In genomic region chr5:119169274-119169673, GRCm38 (mm10) we compare ENCODE assay signal across 24 mouse cellular contexts.
"Had no signal": no experiment of that assay in that cellular context is flagged by ENCODE, and none has a peak within 500 bp of the region (broad histone marks: within the 10 kb centered on the region; RNA-seq: fewer than 3 reads in every experiment).

No protein-coding gene starts in this region.

- H3K4me3 ChIP-seq: heart, embryonic 10.5 days; heart, embryonic 12.5 days; hindbrain, embryonic 13.5 days; hindbrain, embryonic 15.5 days; kidney, embryonic 15.5 days; limb, embryonic 13.5 days; limb, embryonic 15.5 days; liver, embryonic 12.5 days had no signal

- H3K36me3 ChIP-seq: heart, embryonic 10.5 days; heart, embryonic 12.5 days; hindbrain, embryonic 13.5 days; hindbrain, embryonic 15.5 days; kidney, embryonic 15.5 days; limb, embryonic 13.5 days; limb, embryonic 15.5 days; liver, embryonic 12.5 days had no signal

- H3K9me3 ChIP-seq: heart, embryonic 10.5 days; heart, embryonic 12.5 days; hindbrain, embryonic 13.5 days; hindbrain, embryonic 15.5 days; kidney, embryonic 15.5 days; limb, embryonic 13.5 days; limb, embryonic 15.5 days had no signal

- H3K4me1 ChIP-seq: heart, embryonic 10.5 days; hindbrain, embryonic 13.5 days; hindbrain, embryonic 15.5 days; kidney, embryonic 15.5 days; limb, embryonic 13.5 days; liver, embryonic 12.5 days had no signal

- ATAC-seq: hindbrain, postnatal 0 days; intestine, embryonic 16.5 days; liver, embryonic 12.5 days had no signal

- H3K27ac ChIP-seq: heart, embryonic 10.5 days; hindbrain, embryonic 13.5 days; hindbrain, embryonic 15.5 days; hindbrain, postnatal 0 days; kidney, embryonic 15.5 days; kidney, postnatal 0 days; limb, embryonic 13.5 days; limb, embryonic 15.5 days; liver, embryonic 12.5 days had no signal

- H3K27me3 ChIP-seq: heart, embryonic 12.5 days; hindbrain, embryonic 13.5 days; hindbrain, embryonic 15.5 days; kidney, embryonic 15.5 days; liver, embryonic 12.5 days had no signal

- H3K4me2 ChIP-seq: heart, embryonic 12.5 days; hindbrain, embryonic 13.5 days; hindbrain, embryonic 15.5 days; kidney, embryonic 15.5 days; limb, embryonic 13.5 days; limb, embryonic 15.5 days; liver, embryonic 12.5 days had no signal

- DNase-seq: gastrocnemius, postnatal 14 days; gastrocnemius, postnatal 36 days; heart, adult 18-20 months; heart, postnatal 10 days; heart, postnatal 36 days; kidney, adult 11 months; kidney, adult 2 months; kidney, adult 9 months; kidney, postnatal 14 days; kidney, postnatal 36 days; layer of hippocampus, adult 9-11 months; layer of hippocampus, postnatal 36 days; left cerebral cortex, postnatal 4 days had no signal
